Mouse (Mus musculus) right cerebral cortex, postnatal 4 days (tissue): ENCODE data around the gene Cbfa2t3.

ENCODE experiments used
- DNase-seq: peaks from one replicate; pipeline ENCODE4 v3.0.0-alpha.2; 2022

The Cbfa2t3 gene

DNA sequence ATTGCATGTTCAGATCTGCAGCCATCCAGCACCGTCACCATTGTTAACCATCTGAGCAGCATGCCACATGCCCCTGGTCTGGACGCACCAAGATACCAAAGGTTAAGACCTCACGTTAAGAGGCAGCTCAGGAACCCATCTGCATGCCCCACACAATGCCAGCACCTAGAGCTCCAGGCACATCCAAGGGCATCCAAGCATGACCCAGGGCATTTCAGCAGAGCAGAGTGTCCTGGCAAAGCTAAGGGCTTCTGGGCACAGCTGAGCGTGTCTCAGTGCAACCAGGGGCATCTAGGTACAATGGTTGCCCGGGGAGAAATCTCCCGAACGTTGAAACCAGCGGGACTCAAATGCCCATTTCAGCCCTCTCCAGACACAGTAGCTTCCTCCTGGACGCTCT, 98.2 kb downstream of the Cbfa2t3 start:
- DNase-seq = no peak

DNA sequence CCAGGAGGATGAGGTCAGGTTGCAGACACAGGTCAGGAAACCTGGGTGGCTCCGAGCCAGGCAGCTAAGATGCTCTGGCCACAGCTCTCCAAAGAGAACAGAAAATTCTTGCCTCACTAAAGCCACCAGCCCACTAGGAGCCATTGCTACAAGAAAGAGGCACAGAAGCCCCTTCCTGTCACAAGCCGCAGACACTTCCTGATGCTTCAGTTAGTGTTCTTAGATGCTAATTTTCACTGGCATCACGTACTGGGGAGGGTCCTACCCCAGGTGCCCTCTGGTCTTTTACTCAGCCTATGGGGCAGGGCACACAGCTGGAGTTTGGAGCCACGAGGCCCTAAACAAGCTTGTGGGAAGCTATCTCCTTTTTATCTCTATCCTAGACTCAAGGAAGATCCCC, 102.9 kb downstream of the Cbfa2t3 start:
- no peak for DNase-seq

DNA sequence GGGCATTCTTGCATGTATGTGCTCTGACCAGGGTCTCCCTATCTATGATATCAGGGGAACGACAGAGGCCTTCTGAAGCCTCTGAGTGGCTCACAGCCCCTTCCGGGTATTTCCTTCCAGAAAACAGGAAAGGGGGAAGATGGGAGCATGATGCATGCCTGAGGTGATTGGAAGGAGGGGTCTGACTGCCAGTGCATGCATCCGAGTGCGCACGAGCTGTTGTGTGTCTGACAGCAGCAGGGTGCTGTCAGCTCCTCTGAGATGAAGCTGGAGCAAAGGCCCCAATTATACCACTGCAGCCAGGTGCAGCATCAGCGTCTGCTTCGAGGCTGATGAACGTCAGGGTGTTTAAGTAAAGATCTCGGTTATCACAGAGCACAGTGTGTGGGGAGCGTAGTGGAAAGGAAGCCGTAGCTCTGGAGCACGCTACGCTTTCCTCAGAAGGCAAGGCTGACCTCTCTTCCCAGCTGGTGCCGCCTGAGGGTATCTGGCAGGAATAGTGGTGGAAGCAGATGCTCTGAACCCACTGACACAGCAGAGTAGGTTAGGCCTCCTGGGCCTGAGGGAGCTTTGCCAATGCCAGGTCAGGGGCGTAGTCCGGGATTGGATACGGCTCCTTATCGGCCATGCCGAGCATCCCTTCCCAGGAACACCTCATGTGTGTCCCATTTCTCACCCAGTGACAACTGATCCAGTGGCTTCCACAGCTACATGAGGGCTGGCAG, 105.0 kb downstream of the Cbfa2t3 start:
- no peak for DNase-seq

DNA sequence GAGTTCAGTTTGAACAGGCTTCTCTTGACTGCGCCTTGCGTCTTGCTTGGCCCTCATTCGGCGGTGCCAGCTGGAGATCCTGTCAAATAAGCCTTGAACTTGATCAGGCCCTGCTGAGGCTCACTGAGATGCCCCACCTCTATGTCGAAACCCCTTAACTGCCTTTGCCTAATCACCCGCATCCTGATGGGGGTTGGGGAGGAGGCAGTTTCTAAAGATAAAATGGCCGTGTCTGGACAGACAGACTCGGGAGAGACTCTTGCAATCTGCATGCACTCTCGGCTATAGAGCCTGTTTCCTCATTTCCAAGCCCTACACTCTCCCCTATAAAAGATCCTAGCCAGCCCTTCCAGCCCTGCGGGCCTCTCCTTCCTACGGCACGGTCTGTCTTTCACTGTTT, 105.7 kb downstream of the Cbfa2t3 start:
- DNase-seq = no peak

DNA sequence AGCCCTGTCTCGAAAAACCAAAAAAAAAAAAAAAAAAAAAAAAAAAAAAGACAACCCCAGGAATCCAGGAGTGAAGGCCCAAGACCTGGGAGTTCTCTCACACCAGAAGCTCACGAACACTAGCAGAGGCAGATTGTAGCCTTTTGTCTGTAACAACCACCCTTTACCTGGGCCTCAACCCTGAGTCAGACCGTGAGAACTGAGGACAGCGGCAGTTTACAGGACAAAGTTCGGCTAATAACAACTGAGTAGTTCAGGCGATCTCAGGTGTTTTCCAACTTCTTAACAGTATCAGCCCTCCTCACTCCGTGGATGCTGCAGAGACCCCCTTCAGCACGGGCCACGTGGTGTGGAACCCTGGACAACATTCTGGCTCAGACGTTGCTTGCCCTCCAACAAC, 112.2 kb downstream of the Cbfa2t3 start:
- DNase-seq = no peak

DNA sequence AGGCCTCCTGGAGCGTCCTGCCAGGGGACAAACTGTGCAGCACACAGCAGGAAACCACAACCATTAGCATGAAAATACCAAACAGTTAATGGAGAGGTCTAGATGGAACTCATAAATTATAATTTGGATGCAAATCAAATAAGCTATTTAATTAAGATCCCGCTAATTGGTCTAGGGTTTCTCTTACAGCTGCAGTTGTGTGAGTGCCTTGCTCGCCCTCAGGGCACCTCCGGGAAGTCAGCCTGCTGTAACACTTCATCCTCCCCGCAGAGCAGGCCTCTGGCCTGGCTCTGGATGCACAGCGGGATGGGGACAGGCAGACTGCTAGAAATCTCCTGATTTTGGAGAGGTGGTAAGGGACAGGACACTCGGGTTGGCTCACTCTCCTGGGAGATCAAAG, 112.7 kb downstream of the Cbfa2t3 start:
- DNase-seq = no peak

DNA sequence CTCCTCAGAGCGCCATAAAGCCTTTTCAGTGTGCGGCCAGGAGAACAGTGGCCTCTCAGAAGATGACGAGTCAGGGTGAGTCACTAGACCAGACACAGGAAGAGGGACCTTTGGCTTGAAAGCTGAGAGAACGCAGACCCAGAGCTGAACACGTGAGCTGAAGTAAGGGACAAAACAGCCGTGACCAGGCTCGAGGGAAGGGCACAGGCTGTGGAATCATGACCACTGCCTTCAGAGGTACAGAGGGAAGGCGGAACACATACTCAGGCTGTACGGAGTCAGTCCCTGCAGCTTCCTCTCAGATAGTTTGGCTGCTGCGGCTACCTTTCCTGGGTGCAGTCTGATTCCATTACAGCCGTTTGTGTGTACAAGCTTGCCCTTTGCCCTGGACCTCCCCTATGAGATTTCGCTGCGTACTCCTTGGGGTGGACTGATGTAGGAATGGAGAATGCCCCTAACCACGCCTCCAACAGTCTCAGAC, 113.5 kb downstream of the Cbfa2t3 start:
- DNase-seq = no peak

DNA sequence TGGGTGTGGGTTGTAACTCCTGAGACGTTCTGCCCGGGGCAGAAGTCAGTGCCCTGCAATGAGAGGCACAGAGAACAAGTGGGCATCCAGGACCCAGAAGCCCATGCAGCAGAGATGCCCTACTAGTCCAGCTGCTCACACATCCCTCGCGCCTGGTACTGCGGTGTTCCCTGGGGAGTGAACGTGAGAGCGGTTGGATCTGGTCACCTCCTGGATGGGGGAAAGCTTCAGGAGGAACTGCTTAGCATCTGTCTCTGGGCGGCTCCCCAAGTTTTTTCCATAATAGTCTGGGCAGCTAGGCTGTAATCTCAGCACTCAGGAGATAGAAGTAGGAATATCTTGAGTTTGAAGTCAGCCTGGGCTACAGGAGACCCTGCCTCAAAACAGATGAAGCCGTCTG, 113.9 kb downstream of the Cbfa2t3 start:
- DNase-seq = no peak

DNA sequence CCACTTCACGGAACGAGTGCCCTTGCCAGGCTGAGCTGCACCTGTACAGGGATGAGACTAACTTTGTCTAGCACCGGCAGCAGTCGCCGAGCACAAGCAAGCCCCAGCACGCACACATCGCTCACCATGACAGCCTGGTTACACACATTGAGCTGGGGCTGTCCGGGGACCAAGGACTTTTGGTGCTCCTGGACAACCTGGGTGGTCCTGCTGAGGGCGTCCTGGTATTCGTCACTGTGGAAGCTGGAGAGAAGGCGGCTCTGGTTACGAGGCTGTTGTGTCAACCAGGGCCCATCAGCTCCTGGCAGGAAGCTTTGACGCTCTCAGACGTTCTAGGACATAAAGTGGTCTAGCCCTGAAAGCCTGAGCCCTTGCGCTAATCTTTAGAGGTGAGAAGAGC, 118.0 kb downstream of the Cbfa2t3 start:
- no peak for DNase-seq

DNA sequence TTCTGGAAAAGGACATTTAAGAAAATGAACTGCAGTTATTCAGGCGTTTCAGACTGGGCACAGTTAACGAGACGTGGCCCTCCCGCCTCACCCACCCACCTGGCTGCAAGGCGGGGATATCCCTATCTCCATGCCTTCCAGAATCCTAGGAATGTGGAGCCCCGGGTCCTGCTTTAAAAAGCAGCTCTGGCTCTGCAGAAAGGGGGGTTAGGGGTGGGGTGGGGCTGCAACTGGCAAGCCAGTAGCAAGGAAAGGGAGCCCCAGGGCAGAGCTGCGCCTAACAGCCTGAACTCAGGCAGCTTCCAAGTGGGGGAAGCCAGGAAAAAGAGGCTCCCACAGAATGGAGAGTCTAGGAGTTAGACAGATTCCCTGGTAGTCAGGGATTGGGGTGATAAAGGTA, 119.7 kb downstream of the Cbfa2t3 start:
- no peak for DNase-seq

DNA sequence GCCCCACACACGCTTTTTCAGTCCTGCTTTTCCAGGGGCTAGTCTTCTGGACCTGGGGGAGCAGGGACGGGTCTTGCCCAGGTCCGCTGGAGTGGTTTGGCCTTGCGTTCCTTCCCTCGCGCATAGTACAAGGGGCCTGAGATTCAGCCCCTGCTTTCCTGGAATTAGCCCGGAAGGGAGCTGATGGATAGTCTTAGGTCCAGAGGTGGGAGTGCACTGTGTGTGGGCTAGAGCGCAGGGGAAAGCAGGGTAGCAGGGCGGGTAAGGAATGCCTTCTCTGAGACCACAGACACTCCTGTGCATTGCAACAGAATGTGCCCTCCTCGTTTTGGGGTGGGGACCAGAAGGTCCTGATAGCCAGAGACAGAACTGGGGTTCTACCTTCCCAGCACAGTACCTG, 121.8 kb downstream of the Cbfa2t3 start:
- no peak for DNase-seq

DNA sequence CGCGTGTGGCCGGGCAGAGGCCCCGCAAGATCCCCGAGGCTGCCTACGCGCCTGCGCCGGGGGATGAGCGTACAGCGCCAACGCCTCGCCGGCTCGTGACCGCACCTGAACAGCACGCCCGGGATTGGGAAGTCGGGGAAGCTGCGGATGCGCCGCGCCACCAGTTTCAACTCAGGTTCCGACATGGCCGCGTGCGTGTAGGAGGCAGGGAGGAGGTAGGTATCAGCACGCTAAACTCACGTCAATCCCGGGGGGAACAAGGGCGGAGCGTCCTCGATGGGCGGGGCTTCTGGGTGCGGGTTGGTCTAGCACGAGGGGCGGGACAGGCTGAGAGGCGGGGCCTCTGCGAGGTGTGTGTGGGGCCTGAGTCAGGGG, 122.3 kb downstream of the Cbfa2t3 start, which contains the start of gene Aprt:
TSS of gene Aprt (minus strand) at position 262 of the 375 bp plus-strand sequence.
- peak; percentile 85 for DNase-seq

DNA sequence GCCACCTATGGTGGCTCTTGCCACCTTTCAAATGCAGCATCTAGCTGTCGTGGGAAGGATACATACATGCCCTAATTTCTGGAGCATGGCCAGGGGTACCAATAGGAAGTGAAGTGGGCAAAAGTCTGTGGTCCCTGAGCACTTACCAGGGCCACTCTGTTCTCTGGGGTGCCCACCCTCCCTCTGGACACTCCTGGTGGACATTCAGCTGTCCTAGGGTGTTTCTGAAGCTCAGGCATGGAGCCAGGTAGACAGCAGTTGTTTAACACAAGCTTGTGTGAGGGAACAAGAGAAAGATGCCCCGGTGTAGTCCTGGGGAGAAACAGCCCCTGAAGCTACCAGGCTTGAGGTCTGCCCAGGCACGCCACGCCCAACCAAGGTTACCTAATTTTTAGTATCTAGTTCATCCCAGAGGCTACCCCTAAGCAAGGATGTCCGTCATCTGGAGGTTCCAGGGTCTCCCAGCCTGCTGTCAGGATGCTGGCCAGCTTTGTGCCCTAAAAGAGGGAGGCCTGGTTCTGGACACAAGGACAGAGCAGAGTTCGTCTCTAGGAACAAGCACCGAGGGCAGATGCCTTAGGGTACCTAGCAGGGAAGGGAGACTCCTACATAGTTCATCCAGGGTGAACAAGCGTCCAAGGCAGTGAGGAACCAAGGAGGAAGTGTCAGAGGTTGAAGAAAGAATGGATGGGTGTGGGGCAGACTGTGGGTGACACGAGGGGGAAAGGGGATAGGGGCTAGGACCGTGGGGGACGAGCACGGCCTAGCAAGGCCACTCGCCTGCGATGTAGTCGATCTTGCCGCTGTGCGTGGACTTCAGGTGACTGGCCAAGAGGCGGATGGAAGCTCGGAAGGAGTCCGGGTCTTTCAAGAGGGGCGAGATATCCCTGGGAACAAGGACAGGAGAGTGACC, 122.9 kb downstream of the Cbfa2t3 start:
- DNase-seq = no peak

DNA sequence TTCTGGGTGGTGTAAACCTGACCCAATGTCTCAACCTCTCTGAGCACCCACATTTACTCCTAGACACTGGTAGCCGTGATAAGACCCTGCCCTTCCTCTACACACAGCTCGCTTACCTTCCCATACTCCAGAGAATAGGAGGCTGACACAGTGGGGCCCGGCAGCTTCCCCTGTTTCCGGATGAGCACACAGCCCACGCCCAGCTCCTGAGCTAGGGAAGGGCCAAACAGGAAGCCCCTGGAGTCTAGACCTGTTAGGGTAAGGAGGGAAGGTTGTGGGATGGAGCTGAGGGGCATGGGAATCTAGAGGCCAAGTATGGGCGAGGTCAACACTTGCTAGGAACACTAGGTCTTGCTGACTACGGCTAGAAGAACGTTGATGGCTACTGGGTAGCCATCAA, 123.6 kb downstream of the Cbfa2t3 start:
- DNase-seq = no peak
